Mouse (Mus musculus) MEL (cell line): ENCODE data around the gene Fam173a.

Experiments used
- CTCF ChIP-seq, 3 experiments: IDR thresholded peaks in 2 of 3; conservative IDR thresholded peaks in 1 of 3; 2 replicates each; pipeline ENCODE4 v1.5.1; 2011 to 2012; ENCODE audit warnings: low read length in 3 of 3, low read depth in 2 of 3, mild to moderate bottlenecking in 2 of 3, improper control_type of control experiment in 1 of 3, inconsistent platforms in 1 of 3, mixed read lengths in 1 of 3, moderate library complexity in 1 of 3; ENCODE audit not compliant: control insufficient read depth in 1 of 3, insufficient read depth in 1 of 3, poor library complexity in 1 of 3, severe bottlenecking in 1 of 3
- E2F4 ChIP-seq: IDR thresholded peaks from 2 replicates; pipeline ENCODE4 v1.6.1; 2011; ENCODE audit warnings: low read depth, low read length, improper control_type of control experiment, borderline replicate concordance
- GATA1 ChIP-seq: IDR thresholded peaks from 2 replicates; pipeline ENCODE4 v1.6.1; 2011; ENCODE audit warnings: low read depth, low read length, improper control_type of control experiment
- MXI1 ChIP-seq: IDR thresholded peaks from 2 replicates; pipeline ENCODE4 v1.6.1; 2011; ENCODE audit warnings: mild to moderate bottlenecking, low read depth, low read length, improper control_type of control experiment
- POLR2A ChIP-seq, 2 experiments: IDR thresholded peaks; 2 replicates each; pipeline ENCODE4 v1.6.1; 2011 to 2012; ENCODE audit warnings: low read length in 2 of 2, mild to moderate bottlenecking in 2 of 2, control low read depth in 1 of 2, improper control_type of control experiment in 1 of 2, low read depth in 1 of 2, moderate library complexity in 1 of 2; ENCODE audit not compliant: control insufficient read depth in 1 of 2, insufficient read depth in 1 of 2, poor library complexity in 1 of 2
- POLR2AphosphoS5 ChIP-seq: IDR thresholded peaks from 2 replicates; pipeline ENCODE4 v1.6.1; 2012; ENCODE audit warnings: low read depth, borderline replicate concordance, mild to moderate bottlenecking, inconsistent platforms, low read length, moderate library complexity, mixed read lengths
- RAD21 ChIP-seq: IDR thresholded peaks from 2 replicates; pipeline ENCODE4 v1.6.1; 2011; ENCODE audit warnings: mild to moderate bottlenecking, low read depth, low read length, improper control_type of control experiment
- SIN3A ChIP-seq: IDR thresholded peaks from 2 replicates; pipeline ENCODE4 v1.6.1; 2012; ENCODE audit warnings: low read length, improper control_type of control experiment, inconsistent platforms

GRCm38 (mm10) chr17:25802825-25803517, 10.3 kb upstream of the Fam173a start:
- TF ChIP-seq MXI1 (no peak), CTCF (IDR thresholded peaks at IDR 0.05 in 2 of 3, conservative IDR thresholded peaks at IDR 0.05 in 1 of 3; ENCODE audit: control insufficient read depth in 1 of 3, insufficient read depth in 1 of 3, low read depth in 2 of 3, low read length in 3 of 3, poor library complexity in 1 of 3, severe bottlenecking in 1 of 3) (no peak), POLR2AphosphoS5 (no peak), RAD21 (no peak), GATA1 (no peak), POLR2A (IDR thresholded peaks at IDR 0.05; ENCODE audit: control insufficient read depth in 1 of 2, insufficient read depth in 1 of 2, low read depth in 1 of 2, low read length in 2 of 2, poor library complexity in 1 of 2) (no peak), E2F4 (no peak), SIN3A (no peak)
